Mouse (Mus musculus): Measurements from ENCODE around the gene Lrp4.

- no peak for TF ChIP-seq CTCF (IDR thresholded peaks at IDR 0.05; ENCODE audit: insufficient read depth, low read depth, low read length)
- TF ChIP-seq POLR2A (IDR thresholded peaks at IDR 0.05; ENCODE audit: insufficient read depth, low read depth, low read length): no peak
Measured at GRCm38 (mm10) chr2:91508076-91508475, 50.8 kb downstream of the Lrp4 start.

Measured in olfactory bulb, adult 2 months (tissue).